Mouse (Mus musculus) MEL (cell line): Measurements from ENCODE around the gene Abcd4. TPM values are rescaled to one million over a fixed set of nuclear protein-coding genes. Genes with fewer than 3 reads are reported as not detected.
A peak's percentile ranks its signal among the peaks of the same experiment; 100 is the strongest.

Experiments
- DNase-seq: peaks from one replicate; pipeline ENCODE4 v3.0.0; 2011; ENCODE audit warnings: low read depth, low spot score
- H3K27ac ChIP-seq: 2 replicates; pipeline ENCODE4 v1.5.1; 2012; ENCODE audit warnings: low read depth, mild to moderate bottlenecking, control low read depth, low read length, moderate library complexity; ENCODE audit not compliant: control insufficient read depth
- H3K27me3 ChIP-seq, 2 experiments: fragments of 150-350 bp in 1 of 2; sonication (generic) in 1 of 2; 2 replicates each; pipeline ENCODE4 v1.6.1; 2012; ENCODE audit warnings: low read length in 2 of 2, mild to moderate bottlenecking in 2 of 2, improper control_type of control experiment in 1 of 2, moderate library complexity in 1 of 2; ENCODE audit not compliant: insufficient read depth in 2 of 2, control insufficient read depth in 1 of 2
- H3K36me3 ChIP-seq, 2 experiments: 2 replicates each; pipeline ENCODE4 v1.6.1; 2012 to 2014; ENCODE audit warnings: low read length in 2 of 2, improper control_type of control experiment in 1 of 2, inconsistent platforms in 1 of 2, mild to moderate bottlenecking in 1 of 2; ENCODE audit not compliant: insufficient read depth in 2 of 2, control insufficient read depth in 1 of 2
- H3K4me1 ChIP-seq, 2 experiments: fragments of 150-350 bp in 1 of 2; sonication (generic) in 1 of 2; 2 replicates each; pipeline ENCODE4 v1.6.1; 2012; ENCODE audit warnings: low read length in 2 of 2, improper control_type of control experiment in 1 of 2, mild to moderate bottlenecking in 1 of 2; ENCODE audit not compliant: insufficient read depth in 2 of 2, control insufficient read depth in 1 of 2
- H3K4me3 ChIP-seq, 2 experiments: fragments of 150-350 bp in 1 of 2; sonication (generic) in 1 of 2; 2 replicates each; pipeline ENCODE4 v1.5.1; 2012; ENCODE audit warnings: low read depth in 2 of 2, low read length in 2 of 2, mild to moderate bottlenecking in 2 of 2, moderate library complexity in 2 of 2, control low read depth in 1 of 2, improper control_type of control experiment in 1 of 2; ENCODE audit not compliant: control insufficient read depth in 1 of 2, insufficient read depth in 1 of 2
- H3K79me2 ChIP-seq: 2 replicates; pipeline ENCODE4 v1.6.1; 2012; ENCODE audit warnings: mild to moderate bottlenecking, low read length, moderate library complexity; ENCODE audit not compliant: control insufficient read depth, poor library complexity, insufficient read depth
- H3K9ac ChIP-seq: 2 replicates; pipeline ENCODE4 v1.6.1; 2012; ENCODE audit warnings: low read depth, mild to moderate bottlenecking, control low read depth, low read length, moderate library complexity; ENCODE audit not compliant: control insufficient read depth, poor library complexity, severe bottlenecking
- H3K9me3 ChIP-seq: fragments of 150-350 bp; sonication (generic); replicated peaks from 2 replicates; pipeline ENCODE4 v1.6.1; 2012; ENCODE audit warnings: mild to moderate bottlenecking, low read length, improper control_type of control experiment, moderate library complexity; ENCODE audit not compliant: insufficient read depth
- BHLHE40 ChIP-seq: IDR thresholded peaks from 2 replicates; pipeline ENCODE4 v1.6.1; 2012; ENCODE audit warnings: low read depth, mild to moderate bottlenecking, inconsistent platforms, low read length, improper control_type of control experiment, borderline replicate concordance
- CHD2 ChIP-seq: IDR thresholded peaks from 2 replicates; pipeline ENCODE4 v1.6.1; 2011; ENCODE audit warnings: low read length, improper control_type of control experiment
- CTCF ChIP-seq, 3 experiments: IDR thresholded peaks in 2 of 3; conservative IDR thresholded peaks in 1 of 3; 2 replicates each; pipeline ENCODE4 v1.5.1; 2011 to 2012; ENCODE audit warnings: low read length in 3 of 3, low read depth in 2 of 3, mild to moderate bottlenecking in 2 of 3, improper control_type of control experiment in 1 of 3, inconsistent platforms in 1 of 3, mixed read lengths in 1 of 3, moderate library complexity in 1 of 3; ENCODE audit not compliant: control insufficient read depth in 1 of 3, insufficient read depth in 1 of 3, poor library complexity in 1 of 3, severe bottlenecking in 1 of 3
- EP300 ChIP-seq, 2 experiments: IDR thresholded peaks; 2 replicates each; pipeline ENCODE4 v1.6.1; 2011; ENCODE audit warnings: improper control_type of control experiment in 2 of 2, low read length in 2 of 2, low read depth in 1 of 2, mild to moderate bottlenecking in 1 of 2
- JUND ChIP-seq: IDR thresholded peaks from 2 replicates; pipeline ENCODE4 v1.6.1; 2011; ENCODE audit warnings: low read depth, mild to moderate bottlenecking, improper control_type of control experiment, low read length
- KAT2A ChIP-seq: conservative IDR thresholded peaks from 2 replicates; pipeline ENCODE4 v1.6.1; 2012; ENCODE audit warnings: low read depth, low read length, improper control_type of control experiment, inconsistent platforms
- MAFK ChIP-seq: IDR thresholded peaks from 2 replicates; pipeline ENCODE4 v1.6.1; 2011; ENCODE audit warnings: low read depth, mild to moderate bottlenecking, low read length, improper control_type of control experiment, borderline replicate concordance
- MEF2A ChIP-seq: IDR thresholded peaks from 2 replicates; pipeline ENCODE4 v1.6.1; 2014; ENCODE audit warnings: low read depth, mild to moderate bottlenecking, inconsistent platforms, low read length, improper control_type of control experiment; ENCODE audit not compliant: poor library complexity, insufficient replicate concordance, severe bottlenecking; ENCODE audit errors: extremely low read depth
- POLR2A ChIP-seq, 2 experiments: IDR thresholded peaks; 2 replicates each; pipeline ENCODE4 v1.6.1; 2011 to 2012; ENCODE audit warnings: low read length in 2 of 2, mild to moderate bottlenecking in 2 of 2, control low read depth in 1 of 2, improper control_type of control experiment in 1 of 2, low read depth in 1 of 2, moderate library complexity in 1 of 2; ENCODE audit not compliant: control insufficient read depth in 1 of 2, insufficient read depth in 1 of 2, poor library complexity in 1 of 2
- POLR2AphosphoS2 ChIP-seq: IDR thresholded peaks from 2 replicates; pipeline ENCODE4 v1.6.1; 2011; ENCODE audit warnings: low read length, improper control_type of control experiment
- POLR2AphosphoS5 ChIP-seq: IDR thresholded peaks from 2 replicates; pipeline ENCODE4 v1.6.1; 2012; ENCODE audit warnings: low read depth, borderline replicate concordance, mild to moderate bottlenecking, inconsistent platforms, low read length, moderate library complexity, mixed read lengths
- RAD21 ChIP-seq: IDR thresholded peaks from 2 replicates; pipeline ENCODE4 v1.6.1; 2011; ENCODE audit warnings: mild to moderate bottlenecking, low read depth, low read length, improper control_type of control experiment
- RCOR1 ChIP-seq: IDR thresholded peaks from 2 replicates; pipeline ENCODE4 v1.6.1; 2012; ENCODE audit warnings: low read depth, mild to moderate bottlenecking, inconsistent platforms, low read length, improper control_type of control experiment
- ZC3H11A ChIP-seq: IDR thresholded peaks from 2 replicates; pipeline ENCODE4 v1.6.1; 2012; ENCODE audit warnings: low read depth, mild to moderate bottlenecking, inconsistent platforms, low read length, improper control_type of control experiment
- ZKSCAN1 ChIP-seq: IDR thresholded peaks from 2 replicates; pipeline ENCODE4 v1.6.1; 2012; ENCODE audit warnings: low read depth, mild to moderate bottlenecking, inconsistent platforms, low read length, improper control_type of control experiment, moderate library complexity
- ZMIZ1 ChIP-seq: IDR thresholded peaks from 2 replicates; pipeline ENCODE4 v1.6.1; 2012; ENCODE audit warnings: low read depth, mild to moderate bottlenecking, inconsistent platforms, low read length, improper control_type of control experiment, moderate library complexity
- polyA plus RNA-seq, 2 experiments: library from polyadenylated mRNA; stranded (reverse) in 1 of 2; unstranded in 1 of 2; fragments of >175 nt in 1 of 2; fragments of >200 nt in 1 of 2; gene quantifications; 2 replicates each; pipeline versions ENCODE4 v1.2.1 to v1.2.4; 2012; ENCODE audit warnings: low replicate concordance in 2 of 2, low read depth in 1 of 2; ENCODE audit not compliant: insufficient read length in 2 of 2, insufficient read depth in 1 of 2, missing spikeins in 1 of 2
- total RNA-seq: library from RNA; depleted of rRNA; stranded (reverse); fragments of 300-350 nt; gene quantifications from 2 replicates; pipeline ENCODE4 v1.2.3, GENCODE M21; 2012

Gene Abcd4
- total and polyA plus RNA-seq, 3 experiments, result 3.5 to 7.1 TPM; not detected in 1

GRCm38 (mm10) chr12:84577768-84578439 is 39.3 kb downstream of the Abcd4 start:
- H3K36me3 ChIP-seq, result no peaks in the 10 kb centered on the region
- H3K9ac ChIP-seq, result no peak overlapping the region
- DNase-seq, result peak; percentile 28
- H3K27ac ChIP-seq, result no peak overlapping the region
- H3K79me2 ChIP-seq, result no peaks in the 10 kb centered on the region
- TF ChIP-seq CTCF (IDR thresholded peaks at IDR 0.05 in 2 of 3, conservative IDR thresholded peaks at IDR 0.05 in 1 of 3; ENCODE audit: control insufficient read depth in 1 of 3, insufficient read depth in 1 of 3, low read depth in 2 of 3, low read length in 3 of 3, poor library complexity in 1 of 3, severe bottlenecking in 1 of 3), result peak in 1 of 3 experiments; percentile 30; a peak in 2 of 6 replicates
- TF ChIP-seq RAD21, result peak; percentile 25
- TF ChIP-seq EP300 (IDR thresholded peaks at IDR 0.05; ENCODE audit: low read depth in 1 of 2, low read length in 2 of 2), result no peak
- H3K9me3 ChIP-seq, result no peaks in the 10 kb centered on the region
- peaks cover 1 to 5% of the 10 kb centered on the region in 2 experiments; a peak in 2 of 4 replicates for H3K27me3 ChIP-seq
- H3K4me3 ChIP-seq, result no peak overlapping the region
- H3K4me1 ChIP-seq, result no peaks in the 10 kb centered on the region

- no peaks in the 10 kb centered on the region for H3K4me1 ChIP-seq
- no peaks in the 10 kb centered on the region for H3K36me3 ChIP-seq
- no peak overlapping the region for H3K9ac ChIP-seq
- no peaks in the 10 kb centered on the region for H3K79me2 ChIP-seq
- TF ChIP-seq ZMIZ1 (no peak), JUND (no peak), EP300 (IDR thresholded peaks at IDR 0.05; ENCODE audit: low read depth in 1 of 2, low read length in 2 of 2) (no peak), BHLHE40 (no peak), MEF2A (no peak), ZKSCAN1 (no peak), ZC3H11A (no peak), POLR2AphosphoS5 (no peak), RCOR1 (no peak)
- H3K27me3 ChIP-seq, result peaks cover 1 to 5% of the 10 kb centered on the region in 2 experiments; a peak in 3 of 4 replicates
- H3K9me3 ChIP-seq, result no peaks in the 10 kb centered on the region
- H3K4me3 ChIP-seq, result no peak overlapping the region
- no peak for DNase-seq
- H3K27ac ChIP-seq, result no peak overlapping the region
Measured at GRCm38 (mm10) chr12:84573094-84573493, 44.1 kb downstream of the Abcd4 start.

GRCm38 (mm10) chr12:84572341-84572720 is 44.9 kb downstream of the Abcd4 start:
- no peaks in the 10 kb centered on the region for H3K9me3 ChIP-seq
- H3K27ac ChIP-seq, result no peak overlapping the region
- no peaks in the 10 kb centered on the region for H3K79me2 ChIP-seq
- no peaks in the 10 kb centered on the region for H3K4me1 ChIP-seq
- no peaks in the 10 kb centered on the region for H3K36me3 ChIP-seq
- no peak overlapping the region for H3K9ac ChIP-seq
- no peak for TF ChIP-seq POLR2A (IDR thresholded peaks at IDR 0.05; ENCODE audit: control insufficient read depth in 1 of 2, insufficient read depth in 1 of 2, low read depth in 1 of 2, low read length in 2 of 2, poor library complexity in 1 of 2)
- no peak for TF ChIP-seq POLR2AphosphoS2
- no peak for TF ChIP-seq MAFK
- no peak for TF ChIP-seq RCOR1
- no peak for TF ChIP-seq KAT2A
- TF ChIP-seq BHLHE40, result no peak
- TF ChIP-seq CHD2, result no peak
- TF ChIP-seq, all 39 proteins: peak for 0
- H3K4me3 ChIP-seq, result no peak overlapping the region
- peaks cover 1 to 5% of the 10 kb centered on the region in 2 experiments; a peak in 3 of 4 replicates for H3K27me3 ChIP-seq
- DNase-seq, result no peak
